Mouse (Mus musculus) heart, embryonic 16.5 days (tissue): ENCODE results near the gene Gm49388. TPM values are rescaled to one million over a fixed set of nuclear protein-coding genes. Genes with fewer than 3 reads are reported as not detected.
"Not testable (repeated sequence)": the region's sequence is repeated elsewhere in the genome, so short reads cannot be mapped to it uniquely, and the experiment has no call there.

Source experiments
- ATAC-seq: fragments of 200-750 bp; cut with Nextera tagmentation; replicated peaks from 2 replicates; pipeline ENCODE4 v1.8.0; 2017; ENCODE audit warnings: moderate number of reproducible peaks; ENCODE audit not compliant: insufficient read depth, low FRiP score; ENCODE audit errors: extremely low read depth
- H3K27ac ChIP-seq: fragments of 300-500 bp; sonication (generic); 2 replicates; pipeline ENCODE4 v1.5.1; 2014; ENCODE audit warnings: mild to moderate bottlenecking, low read length, control low read depth, moderate library complexity
- H3K27me3 ChIP-seq: fragments of 300-500 bp; sonication (generic); 2 replicates; pipeline ENCODE4 v1.6.1; 2014; ENCODE audit warnings: low read length, mixed read lengths; ENCODE audit not compliant: control insufficient read depth, insufficient read depth
- H3K36me3 ChIP-seq: fragments of 300-500 bp; sonication (generic); 2 replicates; pipeline ENCODE4 v1.6.1; 2014; ENCODE audit not compliant: control insufficient read depth, insufficient read depth
- H3K4me1 ChIP-seq: fragments of 300-500 bp; sonication (generic); 2 replicates; pipeline ENCODE4 v1.6.1; 2014; ENCODE audit warnings: low read length, mixed read lengths; ENCODE audit not compliant: control insufficient read depth, insufficient read depth
- H3K4me2 ChIP-seq: fragments of 300-500 bp; sonication (generic); 2 replicates; pipeline ENCODE4 v1.6.1; 2014; ENCODE audit warnings: low read depth, mild to moderate bottlenecking, control low read depth, low read length
- H3K4me3 ChIP-seq: fragments of 300-500 bp; sonication (generic); 2 replicates; pipeline ENCODE4 v1.5.1; 2014; ENCODE audit warnings: mild to moderate bottlenecking, control low read depth, low read length
- H3K9ac ChIP-seq: fragments of 300-500 bp; sonication (generic); 2 replicates; pipeline ENCODE4 v1.6.1; 2014; ENCODE audit warnings: low read length, control low read depth
- H3K9me3 ChIP-seq: fragments of 300-500 bp; sonication (generic); replicated peaks from 2 replicates; pipeline ENCODE4 v1.6.1; 2016; ENCODE audit warnings: low read length; ENCODE audit not compliant: control insufficient read depth
- WGBS: fragments of 180-500 bp; shearing (Covaris S2); extraction: QIAGEN DNeasy Blood & Tissue Kit; methylation state at CpG from one replicate; pipeline ENCODE4 v1.1.7; 2014; 5-methylcytosine and 5-hydroxymethylcytosine counted together
- polyA plus RNA-seq: library from polyadenylated mRNA; unstranded; fragments of >200 nt; fragmentation: Nextera tagmentation; extraction: Ambion mirVana; gene quantifications from 2 replicates; pipeline ENCODE4 v1.2.1, GENCODE M21; 2015

Gm49388 gene
- polyA plus RNA-seq, 1 experiment from 2014 or later, result not detected

GRCm38 (mm10) chr7:127840031-127840430 lies 54.6 kb downstream of the Gm49388 start:
- 86% methylated on average over 2 of the region's 2 CpGs for WGBS
- not testable (repeated sequence) for H3K4me3 ChIP-seq, ATAC-seq, H3K9ac ChIP-seq, H3K4me2 ChIP-seq, H3K27ac ChIP-seq, H3K4me1 ChIP-seq, H3K27me3 ChIP-seq, H3K9me3 ChIP-seq
- peaks cover 16% of the 10 kb centered on the region for H3K36me3 ChIP-seq

DNA sequence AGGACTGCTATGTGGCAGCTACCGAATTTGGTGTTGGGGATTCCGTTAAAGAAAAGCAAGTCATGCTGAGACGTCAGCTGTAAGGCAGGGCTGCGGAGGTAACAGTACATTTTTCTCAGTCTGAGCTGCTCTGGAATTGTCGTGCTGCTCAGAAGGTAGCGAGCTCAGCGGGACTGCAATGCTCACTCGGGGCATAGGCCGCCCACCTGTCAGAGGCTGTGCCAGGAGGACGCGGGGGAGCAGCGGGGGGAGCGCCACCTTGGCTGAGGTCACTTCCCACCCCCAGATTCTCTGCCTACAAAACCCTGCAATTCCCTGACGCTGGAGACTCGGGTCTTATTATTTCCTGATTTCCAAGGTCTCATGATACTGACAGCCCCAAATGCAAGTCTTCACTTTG lies 55.5 kb downstream of the Gm49388 start:
- Histone ChIP-seq H3K9ac (peak overlapping the region; percentile 94), H3K4me3 (peak overlapping the region; percentile 81), H3K9me3 (no peaks in the 10 kb centered on the region), H3K4me2 (peak overlapping the region; percentile 67), H3K27ac (peak overlapping the region; percentile 85), H3K4me1 (peaks cover 6% of the 10 kb centered on the region), H3K36me3 (peaks cover 16% of the 10 kb centered on the region), H3K27me3 (no peaks in the 10 kb centered on the region)
- 4% methylated on average over 15 of the region's 15 CpGs for WGBS
- ATAC-seq, result peak; percentile 9; the same call in 1 of the 2 replicates

GRCm38 (mm10) chr7:127841340-127842000 lies 56.1 kb downstream of the Gm49388 start:
- Histone ChIP-seq H3K9ac (peak overlapping the region; percentile 94), H3K27ac (peak overlapping the region; percentile 85), H3K4me1 (peaks cover 6% of the 10 kb centered on the region), H3K9me3 (no peaks in the 10 kb centered on the region), H3K4me2 (peak overlapping the region; percentile 67), H3K36me3 (peaks cover 16% of the 10 kb centered on the region), H3K4me3 (peak overlapping the region; percentile 81), H3K27me3 (no peaks in the 10 kb centered on the region)
- under 1% methylated on average over 45 of the region's 46 CpGs for WGBS
- peak; percentile 90 for ATAC-seq

DNA sequence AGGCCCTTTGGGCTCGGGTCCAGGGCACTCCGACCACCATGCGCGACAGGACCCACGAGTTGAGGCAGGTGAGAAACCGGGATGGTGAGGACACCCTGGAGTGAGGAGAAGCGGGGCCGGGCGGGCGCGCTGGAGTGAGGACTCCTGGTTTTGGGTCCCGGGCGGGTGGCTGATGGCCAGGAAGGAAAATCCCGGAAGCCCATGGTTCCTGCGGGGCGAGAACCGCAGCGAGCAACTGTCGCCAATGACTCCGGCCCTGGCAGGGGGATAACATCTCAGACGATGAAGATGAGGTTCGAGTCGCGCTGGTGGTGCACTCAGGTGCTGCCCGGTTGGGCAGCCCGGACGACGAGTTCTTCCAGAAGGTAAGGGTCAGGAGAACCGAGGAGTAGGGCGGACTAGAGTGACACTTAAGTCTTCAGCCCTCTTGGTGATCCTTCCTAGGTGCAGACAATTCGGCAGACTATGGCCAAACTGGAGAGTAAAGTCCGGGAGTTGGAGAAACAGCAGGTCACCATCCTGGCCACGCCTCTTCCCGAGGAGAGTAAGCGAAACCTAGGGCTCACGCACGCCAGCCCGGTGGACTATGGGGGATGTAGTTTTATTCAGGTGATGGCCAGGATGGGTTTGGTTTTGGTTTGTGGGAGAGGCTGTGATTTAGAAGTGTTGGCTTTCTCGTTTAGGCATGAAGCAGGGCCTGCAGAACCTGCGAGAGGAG lies 56.8 kb downstream of the Gm49388 start:
- under 1% methylated on average over 40 of the region's 40 CpGs for WGBS
- Histone ChIP-seq H3K4me3 (peak overlapping the region; percentile 81), H3K36me3 (peaks cover 20% of the 10 kb centered on the region), H3K4me1 (peaks cover 6% of the 10 kb centered on the region), H3K9me3 (no peaks in the 10 kb centered on the region), H3K4me2 (peak overlapping the region; percentile 67), H3K27ac (peak overlapping the region; percentile 85), H3K27me3 (no peaks in the 10 kb centered on the region), H3K9ac (peak overlapping the region; percentile 94)
- peak; percentile 49 for ATAC-seq

GRCm38 (mm10) chr7:127849973-127850875 lies 64.8 kb downstream of the Gm49388 start:
- no peak overlapping the region for H3K4me2 ChIP-seq
- ATAC-seq, result no peak
- no peak overlapping the region for H3K4me3 ChIP-seq
- WGBS, result 60% methylated on average over 6 of the region's 6 CpGs
- peaks cover 8% of the 10 kb centered on the region for H3K36me3 ChIP-seq
- H3K27me3 ChIP-seq, result no peaks in the 10 kb centered on the region
- H3K4me1 ChIP-seq, result no peaks in the 10 kb centered on the region
- no peaks in the 10 kb centered on the region for H3K9me3 ChIP-seq
- no peak overlapping the region for H3K27ac ChIP-seq
- no peak overlapping the region for H3K9ac ChIP-seq

GRCm38 (mm10) chr7:127850906-127851305 lies 65.5 kb downstream of the Gm49388 start:
- no peaks in the 10 kb centered on the region for H3K4me1 ChIP-seq
- H3K4me2 ChIP-seq, result no peak overlapping the region
- no peak overlapping the region for H3K27ac ChIP-seq
- no peak for ATAC-seq
- no peaks in the 10 kb centered on the region for H3K27me3 ChIP-seq
- H3K9me3 ChIP-seq, result no peaks in the 10 kb centered on the region
- WGBS, result 68% methylated on average over 5 of the region's 5 CpGs
- no peak overlapping the region for H3K4me3 ChIP-seq
- H3K36me3 ChIP-seq, result peaks cover 8% of the 10 kb centered on the region
- no peak overlapping the region for H3K9ac ChIP-seq

Other genes starting within 250 kb of the Gm49388 start
- gene Tmem265, start 224.2 kb upstream of the Gm49388 start, polyA plus RNA-seq, result 3.8 and 3.9 TPM in 2 replicates
- 33.2 and 36.6 TPM in 2 replicates for gene Phkg2, start 212.3 kb upstream of the Gm49388 start, polyA plus RNA-seq
- 14.0 and 15.8 TPM in 2 replicates for gene Ccdc189, start 197.0 kb upstream of the Gm49388 start, polyA plus RNA-seq
- gene Rnf40, start 196.8 kb upstream of the Gm49388 start, polyA plus RNA-seq, result 31.1 and 33.9 TPM in 2 replicates
- 9.6 and 11.2 TPM in 2 replicates for gene Zfp629, start 169.8 kb upstream of the Gm49388 start, polyA plus RNA-seq
- gene Bcl7c, start 76.7 kb upstream of the Gm49388 start, polyA plus RNA-seq, result 36.9 and 37.5 TPM in 2 replicates
- 6.2 and 6.6 TPM in 2 replicates for gene Ctf1, start 72.9 kb upstream of the Gm49388 start, polyA plus RNA-seq
- gene Ctf2, start 53.4 kb upstream of the Gm49388 start, polyA plus RNA-seq, result 0.11 TPM in 2 replicates
- gene Fbxl19, start 41.1 kb upstream of the Gm49388 start, polyA plus RNA-seq, result 1.3 and 2.1 TPM in 2 replicates
- 20.3 and 21.4 TPM in 2 replicates for gene Orai3, start 15.8 kb upstream of the Gm49388 start, polyA plus RNA-seq
- gene Setd1a, start 8.9 kb upstream of the Gm49388 start, polyA plus RNA-seq, result 10.3 and 12.3 TPM in 2 replicates
- 24.5 and 24.9 TPM in 2 replicates for gene Hsd3b7, start 15.0 kb downstream of the Gm49388 start, polyA plus RNA-seq
- gene Stx4a, start 38.7 kb downstream of the Gm49388 start, polyA plus RNA-seq, result 50.3 and 53.7 TPM in 2 replicates
- gene Stx1b, start 38.9 kb downstream of the Gm49388 start, polyA plus RNA-seq, result 1.0 and 1.3 TPM in 2 replicates
- 6.8 and 7.4 TPM in 2 replicates for gene Zfp646, start 90.6 kb downstream of the Gm49388 start, polyA plus RNA-seq
- gene Zfp668, start 91.2 kb downstream of the Gm49388 start, polyA plus RNA-seq, result 9.1 and 10.4 TPM in 2 replicates
- 1.5 and 1.8 TPM in 2 replicates for gene Prss53, start 105.4 kb downstream of the Gm49388 start, polyA plus RNA-seq
- gene Gm21974, start 109.8 kb downstream of the Gm49388 start, polyA plus RNA-seq, result not detected in 2 replicates
- gene Vkorc1, start 110.0 kb downstream of the Gm49388 start, polyA plus RNA-seq, result 99.9 and 113 TPM in 2 replicates
- gene Bckdk, start 118.5 kb downstream of the Gm49388 start, polyA plus RNA-seq, result 141 and 149 TPM in 2 replicates
- 26.1 and 30.4 TPM in 2 replicates for gene Kat8, start 126.9 kb downstream of the Gm49388 start, polyA plus RNA-seq
- 1.6 and 8.3 TPM in 2 replicates for gene Prss8, start 144.5 kb downstream of the Gm49388 start, polyA plus RNA-seq
- gene Prss36, start 161.1 kb downstream of the Gm49388 start, polyA plus RNA-seq, result 8.8 and 9.6 TPM in 2 replicates
- gene Fus, start 181.8 kb downstream of the Gm49388 start, polyA plus RNA-seq, result 249 and 255 TPM in 2 replicates
- 60.8 and 72.1 TPM in 2 replicates for gene Pycard, start 208.3 kb downstream of the Gm49388 start, polyA plus RNA-seq
- gene Trim72, start 218.3 kb downstream of the Gm49388 start, polyA plus RNA-seq, result 0.84 and 1.0 TPM in 2 replicates